Mouse (Mus musculus) large intestine, adult 2 months (tissue): ENCODE results near the gene Hoxd10. TPM values are rescaled to one million over a fixed set of nuclear protein-coding genes. Genes with fewer than 3 reads are reported as not detected.

Source experiments
- DNase-seq: peaks from one replicate; pipeline ENCODE4 v3.0.0-alpha.2; 2012; ENCODE audit warnings: low read depth, low spot score
- WGBS: fragments of 180-500 bp; shearing (Covaris S2); methylation state at CpG from one replicate; pipeline ENCODE4 v1.1.7; 2018; 5-methylcytosine and 5-hydroxymethylcytosine counted together
- polyA plus RNA-seq: library from polyadenylated mRNA; depleted of rRNA; stranded (reverse); fragments of >200 nt; gene quantifications from 2 replicates; pipeline ENCODE4 v1.2.3, GENCODE M21; 2012

Hoxd10 gene
- polyA plus RNA-seq, 1 experiment, result not detected

DNA sequence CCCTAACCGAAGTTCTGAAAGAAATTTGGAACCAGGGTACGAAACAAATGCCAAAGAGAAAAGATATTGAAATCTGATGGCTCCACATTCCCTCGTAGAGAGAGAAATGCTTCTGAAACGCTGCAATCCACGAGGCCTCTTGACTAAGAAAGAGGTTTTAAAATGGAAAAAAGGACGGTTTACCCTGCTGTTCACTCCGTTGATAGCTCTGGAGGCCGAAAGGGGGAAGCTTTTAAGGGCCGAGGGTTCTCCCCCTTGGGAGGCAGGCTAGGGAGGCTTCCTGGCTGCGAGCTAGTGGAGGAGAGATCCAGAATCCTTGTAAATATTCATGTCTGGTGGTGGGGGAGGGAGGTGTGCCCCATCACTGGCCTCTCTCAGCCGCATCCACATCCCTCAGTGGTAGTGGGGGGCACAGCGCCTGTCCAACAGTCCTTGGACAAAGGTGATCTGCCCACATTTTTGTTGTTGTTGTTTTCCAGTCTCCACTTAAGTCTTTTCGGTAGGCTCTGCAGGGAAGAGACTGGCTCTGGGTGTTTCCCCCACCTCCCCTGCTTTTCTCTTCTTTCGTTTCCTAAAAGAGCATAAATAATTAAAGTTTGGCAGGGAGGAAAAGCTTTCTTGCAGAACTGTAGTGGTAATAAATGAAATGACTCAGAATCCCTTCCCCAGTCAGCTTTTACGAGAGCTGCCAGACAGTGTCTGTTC lies 12.7 kb upstream of the Hoxd10 start, which contains the start of gene Hoxd11:
Gene Hoxd11, plus strand, starts transcription at position 667 of the 705 bp plus-strand sequence.
- WGBS, result 9% methylated on average over 15 of the region's 15 CpGs
- DNase-seq, result no peak

DNA sequence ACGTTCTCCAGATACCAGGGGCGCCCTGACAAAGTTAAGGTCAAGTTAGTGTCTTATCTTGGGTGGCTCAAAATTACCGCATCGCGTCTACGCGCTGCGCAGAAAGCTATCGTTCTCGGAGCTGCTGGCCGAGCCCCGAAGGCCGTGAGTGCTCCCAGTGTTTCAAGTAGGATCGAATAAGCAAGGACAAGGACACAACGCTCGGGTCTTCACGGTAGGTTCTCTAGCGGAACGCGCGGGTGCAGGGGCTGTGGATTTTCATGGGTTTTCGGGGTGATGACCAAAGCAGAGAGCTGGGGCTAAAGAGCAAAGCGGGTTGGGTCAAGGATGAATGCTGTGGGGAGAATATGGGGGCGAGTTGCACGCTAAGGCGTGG lies 12.1 kb upstream of the Hoxd10 start:
- WGBS, result 4% methylated on average over 26 of the region's 26 CpGs

DNA sequence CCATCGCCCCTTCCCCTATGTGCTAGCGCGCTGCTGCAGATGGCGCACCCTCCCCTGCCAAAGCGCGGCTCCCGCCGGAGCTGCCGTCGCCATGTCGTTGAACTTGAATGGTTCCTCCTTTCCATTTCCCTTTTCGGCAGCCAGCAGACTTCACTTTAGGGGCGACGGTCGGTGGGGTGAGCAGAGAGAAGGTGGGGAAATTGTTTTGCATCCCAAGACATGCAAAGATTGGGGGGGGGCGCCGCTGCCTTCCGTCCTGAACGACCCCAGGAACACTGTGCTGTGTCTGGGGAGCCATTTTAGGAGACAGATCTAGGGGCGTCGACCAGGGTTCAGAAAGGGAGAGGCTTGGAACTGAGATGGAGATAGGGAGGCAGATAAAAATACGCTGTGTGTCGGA lies 11.7 kb upstream of the Hoxd10 start:
- 8% methylated on average over 23 of the region's 23 CpGs for WGBS
- DNase-seq, result no peak

More for the DNA sequence above, 12.1 kb upstream of the Hoxd10 start:
- DNase-seq, result no peak

DNA sequence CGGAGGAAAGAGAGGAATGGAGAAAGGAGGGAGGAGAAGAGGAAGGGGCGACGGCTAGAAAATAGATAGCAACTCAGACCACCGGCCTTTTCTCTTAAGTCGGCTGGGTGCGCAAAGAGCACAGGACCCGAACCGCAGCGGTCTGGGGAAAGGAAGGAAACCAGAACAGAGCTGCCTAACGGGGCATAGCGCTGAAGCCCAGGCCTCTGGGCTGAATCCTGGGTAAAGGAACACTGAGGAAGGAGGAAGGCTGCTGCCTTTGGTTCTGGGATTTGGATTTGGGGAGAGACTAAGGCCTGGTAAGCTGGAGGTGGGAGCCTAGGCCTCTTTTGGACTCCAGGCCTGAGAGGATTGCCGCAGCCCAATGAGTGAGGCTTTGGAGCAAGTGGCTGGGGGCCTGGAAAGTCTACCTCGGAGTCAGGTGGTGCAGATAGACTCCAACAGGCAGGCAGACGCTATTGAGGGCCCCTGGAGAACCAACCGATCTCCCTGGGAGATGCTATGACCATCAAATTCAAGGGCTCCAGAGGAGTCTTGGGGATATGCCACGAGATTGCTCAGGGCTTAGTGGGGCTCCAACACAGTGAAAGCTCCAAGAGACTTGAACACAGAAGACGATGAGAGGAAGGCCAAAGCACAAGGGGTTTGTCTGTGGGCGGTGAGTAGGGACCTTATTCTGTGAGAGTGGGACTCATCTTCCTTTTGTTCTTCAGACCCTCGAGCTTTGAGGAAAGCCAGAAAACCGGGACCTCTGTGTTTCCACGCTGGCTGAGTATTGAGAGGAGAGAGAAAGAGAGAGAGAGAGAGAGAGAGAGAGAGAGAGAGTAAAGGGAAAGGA lies 10.9 kb upstream of the Hoxd10 start:
- WGBS, result 21% methylated on average over 21 of the region's 21 CpGs
- DNase-seq, result no peak

DNA sequence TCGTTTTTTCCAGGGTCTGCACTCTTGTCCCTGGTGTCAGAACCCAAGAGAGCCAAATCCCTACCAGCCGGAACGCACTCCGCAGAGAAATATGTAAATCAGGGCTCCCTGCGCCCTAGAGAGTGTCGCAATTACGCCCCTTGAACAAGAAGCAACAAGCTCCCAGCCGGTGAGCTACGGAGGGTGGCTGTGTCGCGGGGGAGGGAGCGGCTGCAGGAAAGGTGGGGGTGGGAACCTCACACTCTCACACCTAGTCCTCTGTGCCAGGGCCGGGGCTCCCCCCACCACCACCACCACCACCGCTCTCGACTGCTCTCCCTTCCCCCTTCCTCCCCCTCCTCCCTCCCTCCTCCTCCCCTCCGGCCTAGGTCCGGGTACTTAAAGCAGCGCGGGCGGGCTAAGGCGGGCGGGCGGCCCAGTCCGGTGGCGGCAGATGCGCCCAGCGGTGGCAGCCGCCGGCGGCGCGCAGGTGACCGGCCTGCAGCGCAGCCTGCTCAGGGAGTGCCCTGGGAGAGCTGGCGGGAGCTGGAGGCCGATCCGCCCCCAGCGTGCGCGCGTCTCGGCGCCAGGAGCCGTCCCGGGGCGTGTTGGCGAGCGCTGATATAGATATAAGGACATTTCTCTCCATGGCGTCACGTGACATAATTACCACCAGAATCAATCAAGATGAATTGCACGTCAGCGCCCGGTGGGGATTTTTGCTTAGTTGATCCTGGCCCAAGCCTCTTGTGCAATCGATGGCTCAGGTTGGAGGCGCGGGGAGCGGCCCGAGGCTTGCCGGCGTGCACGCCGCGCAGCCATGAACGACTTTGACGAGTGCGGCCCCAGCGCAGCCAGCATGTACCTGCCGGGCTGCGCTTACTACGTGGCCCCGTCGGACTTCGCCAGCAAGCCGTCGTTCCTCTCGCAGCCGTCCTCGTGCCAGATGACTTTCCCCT lies 9.9 kb upstream of the Hoxd10 start:
- 4% methylated on average over 78 of the region's 78 CpGs for WGBS
- DNase-seq, result no peak

DNA sequence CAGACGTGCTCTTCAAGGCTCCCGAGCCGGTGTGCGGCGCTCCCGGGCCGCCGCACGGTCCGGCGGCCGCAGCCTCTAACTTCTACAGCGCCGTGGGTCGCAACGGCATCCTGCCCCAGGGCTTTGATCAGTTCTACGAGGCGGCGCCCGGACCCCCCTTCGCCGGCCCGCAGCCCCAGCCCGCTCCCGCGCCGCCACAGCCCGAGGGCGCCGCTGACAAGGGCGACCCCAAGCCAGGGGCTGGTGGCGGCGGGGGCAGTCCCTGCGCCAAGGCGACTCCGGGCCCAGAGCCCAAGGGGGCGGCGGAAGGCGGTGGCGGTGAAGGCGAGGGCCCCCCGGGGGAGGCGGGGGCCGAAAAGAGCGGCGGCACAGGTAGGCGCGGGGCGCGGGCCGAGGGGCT lies 8.9 kb upstream of the Hoxd10 start:
- no peak for DNase-seq
- WGBS, result 3% methylated on average over 51 of the region's 51 CpGs

DNA sequence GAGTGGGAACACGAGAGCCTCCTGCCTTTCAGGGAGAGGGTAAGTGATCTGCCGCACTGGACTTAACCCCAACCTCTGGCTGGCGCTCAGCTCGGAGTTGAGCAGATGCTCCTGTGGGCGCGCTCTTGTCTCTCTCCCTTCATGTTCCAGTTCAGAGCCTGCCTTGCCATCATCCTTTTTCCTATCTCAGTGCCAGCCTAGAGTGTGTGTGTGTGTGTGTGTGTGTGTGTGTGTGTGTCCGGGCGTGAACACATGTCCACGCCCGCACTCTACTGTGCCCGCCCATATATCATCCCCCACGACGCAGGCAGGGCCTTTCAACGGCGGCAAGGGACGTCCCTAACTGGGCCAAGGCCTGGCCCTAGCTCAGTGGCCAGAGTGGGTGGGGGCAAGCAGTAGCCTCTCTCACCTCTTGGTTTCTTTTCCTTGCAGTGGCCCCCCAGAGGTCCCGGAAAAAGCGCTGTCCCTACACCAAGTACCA lies 8.2 kb upstream of the Hoxd10 start:
- 4% methylated on average over 18 of the region's 18 CpGs for WGBS
- DNase-seq, result no peak

DNA sequence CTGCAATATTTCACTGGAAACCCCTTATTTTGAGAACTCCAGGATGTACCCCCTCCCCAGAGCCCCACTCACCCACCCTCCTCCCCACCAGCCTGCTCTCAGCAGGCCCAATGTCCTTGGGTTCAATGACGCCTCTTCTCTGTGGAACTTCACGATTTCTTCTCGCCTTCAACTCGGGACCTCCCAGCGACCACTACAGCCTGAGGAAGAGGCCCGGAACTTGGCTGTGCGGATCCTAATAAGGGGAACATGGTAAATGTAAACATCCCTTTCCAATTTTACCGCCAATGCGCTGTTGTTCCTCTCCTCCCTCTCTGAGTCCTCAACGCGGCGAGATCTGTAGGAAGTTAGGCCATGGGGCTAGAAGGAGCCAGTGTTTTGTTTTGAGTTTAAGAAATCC lies 7.6 kb upstream of the Hoxd10 start:
- WGBS, result 30% methylated on average over 12 of the region's 12 CpGs
- no peak for DNase-seq

DNA sequence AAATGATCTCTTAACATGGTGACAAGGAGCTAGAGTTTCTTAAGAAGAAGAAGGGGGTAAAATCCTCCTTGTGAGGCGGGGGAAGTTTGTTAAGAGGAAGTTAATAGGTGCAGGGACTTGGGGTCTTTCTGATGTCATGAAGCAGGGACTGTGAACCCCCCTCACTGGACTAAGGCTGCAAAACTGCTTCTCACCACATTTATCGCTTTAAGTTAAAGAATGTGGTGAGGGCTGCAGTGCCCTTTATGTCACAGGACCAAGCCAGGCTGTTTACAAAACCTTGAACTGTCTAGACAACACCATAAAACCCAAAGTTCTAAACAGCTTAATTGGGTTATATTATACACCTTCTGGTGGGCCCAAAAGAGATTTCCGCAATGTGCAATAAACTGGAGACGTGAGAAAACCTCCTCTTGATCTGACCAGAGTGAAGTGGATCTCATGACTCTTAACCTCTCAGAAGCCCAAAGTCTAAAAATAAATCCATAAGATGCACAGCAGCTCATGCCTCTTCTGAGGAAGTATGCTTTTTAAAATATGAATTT lies 6.6 kb upstream of the Hoxd10 start:
- no peak for DNase-seq
- 48% methylated on average over 4 of the region's 4 CpGs for WGBS

DNA sequence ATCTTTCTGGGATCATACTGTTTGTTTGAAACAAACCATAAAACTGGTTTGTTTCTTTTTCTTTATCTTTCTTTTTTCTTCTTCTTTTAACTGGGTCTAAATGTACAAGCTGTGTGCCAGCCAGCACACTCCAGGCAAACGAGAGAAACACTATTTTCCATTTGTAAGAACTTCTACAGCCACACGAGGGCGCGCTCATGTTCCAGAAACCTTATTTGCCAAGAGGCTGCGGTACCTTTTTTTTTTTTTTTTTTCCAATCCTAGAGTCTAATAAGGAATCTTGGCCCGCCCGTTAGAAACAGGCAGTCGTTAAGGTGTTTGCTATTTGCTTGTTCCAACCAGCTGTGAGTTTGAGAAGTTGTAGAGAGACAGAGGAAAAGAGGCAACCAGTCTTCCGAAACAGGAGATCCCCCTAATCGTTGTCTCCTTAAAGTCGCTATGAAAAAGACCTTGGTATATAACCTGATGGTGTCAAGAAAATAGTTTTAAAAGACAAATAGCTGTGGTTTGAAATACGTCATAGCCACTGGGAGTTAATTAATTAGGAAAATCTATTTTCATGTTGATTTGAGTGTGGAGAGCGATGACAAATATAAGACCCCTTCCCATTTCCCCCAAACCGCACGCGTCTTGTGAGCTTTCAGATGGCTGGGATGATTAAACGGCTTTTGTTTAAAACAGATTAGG lies 5.3 kb upstream of the Hoxd10 start:
- WGBS, result 12% methylated on average over 17 of the region's 17 CpGs
- DNase-seq, result no peak

DNA sequence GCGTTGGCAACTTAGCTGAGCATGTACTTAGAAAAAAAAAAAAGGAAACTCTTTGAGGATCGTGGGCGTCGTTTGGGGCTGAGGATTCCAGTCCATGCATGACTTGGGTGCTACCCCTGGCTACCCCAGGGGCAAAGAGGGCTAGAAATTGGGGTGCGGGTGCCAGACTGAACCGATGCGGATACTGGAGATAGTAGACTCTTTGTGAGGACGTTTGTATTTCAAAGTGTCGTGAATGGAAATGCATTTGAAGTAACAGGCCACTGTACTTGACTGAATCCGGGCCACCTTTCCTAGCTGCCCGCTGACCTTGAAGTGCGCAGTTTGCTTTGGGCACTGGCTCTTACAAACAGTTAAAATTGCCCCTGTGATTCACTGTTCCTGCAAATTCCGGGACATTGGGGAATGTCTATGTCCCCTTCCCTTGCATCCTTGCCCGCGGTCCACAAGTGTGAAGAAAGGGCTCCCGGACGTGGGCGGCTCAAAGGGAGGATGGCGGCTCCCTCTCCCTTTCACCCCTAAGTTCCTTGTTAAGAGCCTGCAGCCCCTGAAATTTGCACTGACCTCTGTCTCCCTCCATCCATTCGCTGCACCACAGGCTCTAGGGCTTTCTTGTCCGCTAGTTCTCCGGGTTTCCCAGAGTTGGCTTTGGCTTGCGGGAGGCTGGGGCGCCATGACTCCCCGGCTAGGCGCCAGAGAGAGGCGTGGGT lies 4.6 kb upstream of the Hoxd10 start:
- WGBS, result 11% methylated on average over 27 of the region's 27 CpGs
- no peak for DNase-seq

DNA sequence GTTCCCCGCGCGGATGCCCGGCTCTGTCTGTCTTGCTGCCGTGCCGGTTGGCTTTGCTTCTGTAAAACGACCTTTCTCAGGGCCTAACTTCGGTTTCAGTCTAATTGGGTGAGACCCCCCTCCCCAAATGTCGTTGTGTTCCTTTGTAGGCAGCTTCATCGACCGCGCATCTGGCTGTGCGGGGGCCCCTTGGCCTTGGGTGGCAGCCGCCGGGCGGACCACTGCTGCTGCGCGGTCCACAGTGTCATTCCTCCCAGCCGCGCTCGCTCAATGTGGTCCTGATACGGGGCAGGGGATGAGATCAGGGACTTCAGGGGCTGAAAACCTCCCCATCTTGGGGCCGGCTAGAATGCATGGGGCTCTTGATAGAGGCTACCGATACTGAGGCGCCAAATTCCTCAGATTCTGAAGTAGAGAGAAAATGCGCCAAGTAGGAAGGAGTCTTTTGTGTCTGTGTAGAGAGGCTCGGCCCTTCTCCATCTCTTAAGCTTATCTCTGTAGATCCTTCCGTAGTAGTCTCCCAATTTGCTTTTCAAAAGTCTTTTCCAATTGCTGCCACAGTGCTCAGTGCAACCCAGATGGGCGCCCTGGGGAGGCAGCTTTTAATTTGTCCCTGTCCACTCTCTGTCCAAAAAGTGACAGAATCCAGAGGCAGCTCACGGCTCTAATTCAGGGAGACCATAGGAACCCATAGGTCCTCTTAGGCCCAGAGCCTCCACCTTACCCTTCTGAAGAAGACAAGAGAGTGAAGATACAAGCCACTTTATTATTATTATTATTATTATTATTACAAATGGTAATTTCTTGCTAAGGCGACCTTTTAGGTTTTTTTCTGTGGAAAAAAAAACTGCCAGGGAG lies 3.8 kb upstream of the Hoxd10 start:
- DNase-seq, result no peak
- WGBS, result 13% methylated on average over 31 of the region's 31 CpGs

DNA sequence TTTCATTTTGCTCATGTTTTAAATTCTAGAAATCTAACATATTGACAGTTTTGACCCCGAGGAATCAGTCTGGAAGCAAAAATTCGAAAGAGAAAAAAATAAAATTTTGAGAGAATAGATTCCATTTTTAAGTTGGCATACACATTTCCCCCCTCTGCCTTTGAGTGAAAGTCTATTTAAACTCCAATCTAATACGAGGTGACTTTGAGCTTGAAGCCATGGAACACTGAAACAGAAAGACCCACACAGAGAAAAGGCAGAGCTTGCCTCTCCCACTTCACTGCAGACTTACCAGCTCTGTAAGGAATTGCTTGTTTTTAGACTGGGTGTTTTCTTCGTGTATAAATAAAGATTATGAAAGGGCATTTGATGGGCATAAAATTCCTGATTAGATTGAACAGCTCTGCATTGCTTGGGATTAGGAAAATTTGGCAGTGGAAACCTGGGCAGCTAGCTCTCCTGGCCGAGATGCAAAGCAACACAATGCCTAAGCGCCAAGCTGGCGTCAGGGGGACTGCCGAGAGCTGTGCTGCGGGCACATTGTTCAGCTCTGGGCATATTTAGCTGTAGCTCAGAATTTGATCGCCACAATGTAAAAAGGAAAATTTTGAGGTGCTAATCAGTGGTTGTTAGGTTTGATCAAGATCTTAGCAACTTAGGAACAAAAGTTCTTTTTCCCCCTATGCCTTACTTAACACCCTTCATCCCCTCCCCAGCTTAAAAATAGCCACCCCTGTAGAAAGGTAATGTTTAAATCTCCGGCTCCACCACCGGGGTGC lies 2.7 kb upstream of the Hoxd10 start:
- 23% methylated on average over 12 of the region's 12 CpGs for WGBS

DNA sequence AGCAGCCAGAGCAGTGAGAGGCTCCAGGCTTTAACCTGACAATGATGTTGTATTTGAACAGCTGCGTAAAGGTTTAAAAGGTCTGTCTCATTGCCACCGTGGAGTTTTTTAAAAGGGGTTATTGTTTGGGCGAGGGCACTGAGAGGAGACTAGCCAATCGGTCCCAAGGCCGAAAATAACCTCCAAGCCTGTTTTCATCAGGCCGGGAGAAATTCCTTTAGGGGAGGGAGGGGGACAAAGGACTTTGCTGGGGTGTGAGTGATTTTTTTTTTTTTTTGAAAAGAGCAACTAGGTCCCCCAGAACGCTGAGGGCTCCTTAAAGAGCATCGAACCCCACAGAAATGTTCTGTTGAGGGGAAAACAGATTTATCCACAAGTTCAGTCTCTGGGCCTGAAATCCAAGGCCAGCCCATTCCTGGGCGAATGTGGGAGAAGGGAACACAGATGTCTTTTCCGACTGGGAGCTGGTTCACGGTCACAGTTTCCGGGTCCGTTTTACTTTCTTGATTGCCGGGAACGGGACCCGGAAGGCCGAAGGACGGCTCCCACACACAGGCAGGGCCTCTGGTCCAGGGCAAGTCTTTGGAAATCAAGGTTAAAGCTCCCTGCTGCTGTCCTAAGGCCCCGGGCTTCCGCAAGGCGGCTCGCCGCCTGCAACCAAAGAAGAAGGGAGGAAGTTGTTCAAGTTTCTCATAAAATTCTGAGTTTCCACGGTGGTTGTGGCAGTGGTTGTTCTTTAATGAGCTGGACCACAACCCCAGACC lies 2.0 kb upstream of the Hoxd10 start:
- WGBS, result 7% methylated on average over 24 of the region's 24 CpGs
- DNase-seq, result no peak

More for the DNA sequence above, 2.7 kb upstream of the Hoxd10 start:
- DNase-seq, result no peak

DNA sequence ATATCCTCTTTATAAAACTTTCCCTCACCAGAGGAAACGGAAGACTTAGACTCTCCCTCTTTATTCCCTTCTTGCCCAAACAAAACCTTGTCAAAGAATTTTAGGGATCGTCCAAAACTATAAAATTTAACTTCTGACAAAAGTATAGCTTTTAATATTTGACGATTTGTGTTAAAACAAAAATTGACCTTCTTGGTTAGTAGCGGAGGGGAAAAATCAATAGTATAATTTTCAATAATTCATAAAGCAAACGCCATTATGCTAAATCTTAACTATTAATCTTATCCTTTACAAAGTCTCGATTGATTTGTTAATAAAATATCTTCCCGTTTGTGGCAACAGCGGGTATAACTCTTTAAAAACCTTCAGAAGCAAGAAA lies 1.4 kb upstream of the Hoxd10 start:
- 23% methylated on average over 8 of the region's 8 CpGs for WGBS

More for the DNA sequence above, 1.4 kb upstream of the Hoxd10 start:
- no peak for DNase-seq
